Mouse (Mus musculus) gastrocnemius, adult 18-20 months (tissue): ENCODE data around the gene D11Wsu47e. TPM values are rescaled to one million over a fixed set of nuclear protein-coding genes. Genes with fewer than 3 reads are reported as not detected.
"Not testable (repeated sequence)": the region's sequence is repeated elsewhere in the genome, so short reads cannot be mapped to it uniquely, and the experiment has no call there.

Experiments
- DNase-seq: peaks from one replicate; pipeline ENCODE4 v3.0.0; 2021; ENCODE audit warnings: low spot score
- long read RNA-seq, 2 experiments: library from polyadenylated mRNA; stranded (forward); transcript quantifications; one replicate each; pipeline ENCODE4 v2.0.0; 2021
- total RNA-seq, 2 experiments: library from RNA; stranded (reverse); gene quantifications; 2 replicates each; pipeline ENCODE4 v1.2.3; 2021

Gene D11Wsu47e
- total RNA-seq: 1 to 10 TPM; 3.2 to 6.6 TPM
- long read RNA-seq, experiment 1, transcript D11Wsu47e-202 (5 exons, 2,062 nt): major isoform, 7 of 13 reads
- long read RNA-seq, experiment 1, partial matches to known transcripts: 0 of 13 reads
- long read RNA-seq, experiment 1, other reads (novel, unspliced or antisense): 5 of 13 reads
- long read RNA-seq, experiment 2, transcript D11Wsu47e-202 (5 exons, 2,062 nt): major isoform, 6 of 8 reads
- long read RNA-seq, experiment 2, partial matches to known transcripts: 0 of 8 reads
- long read RNA-seq, experiment 2, other reads (novel, unspliced or antisense): 2 of 8 reads

DNA sequence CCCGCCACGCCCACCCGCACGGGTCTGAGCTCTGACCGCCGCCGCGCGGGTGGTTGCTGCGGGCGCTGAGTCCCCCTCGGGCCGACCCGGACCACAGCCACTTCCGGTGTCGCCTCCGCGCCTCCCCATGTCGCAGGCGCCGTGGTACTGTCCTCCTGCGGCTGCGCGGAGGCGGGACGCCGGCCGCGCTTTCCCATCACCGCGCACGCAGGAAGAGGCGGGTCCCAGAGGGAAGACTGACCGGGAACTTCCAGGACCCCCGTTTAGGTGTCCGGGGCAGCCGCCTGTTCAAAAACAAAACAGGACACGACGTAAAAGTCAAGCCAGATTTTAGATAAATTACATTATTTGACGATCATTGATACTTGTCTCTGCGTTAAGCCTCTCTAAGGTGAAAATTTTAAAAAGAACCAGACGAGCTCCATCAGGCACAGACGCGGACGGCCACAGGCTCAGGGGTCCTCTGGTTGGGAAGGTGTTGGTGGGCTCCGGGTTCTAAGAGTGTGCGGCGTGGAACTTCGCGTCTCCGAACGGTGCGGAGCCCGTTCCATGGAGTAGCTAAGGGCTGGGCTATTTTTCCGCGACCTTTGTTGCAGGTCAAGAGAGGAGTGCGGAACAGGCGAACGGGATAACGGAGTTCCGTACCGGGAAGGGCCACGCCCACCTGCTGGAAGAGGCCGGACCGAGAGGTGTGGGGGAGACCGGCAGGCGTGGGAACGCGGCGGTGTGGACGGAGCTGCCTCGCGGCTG is at the start of gene D11Wsu47e, which contains the start of gene Fam104a:
Gene D11Wsu47e, plus strand, starts transcription at position 456 of the 750 bp plus-strand sequence.
Gene Fam104a, minus strand, starts transcription at position 199 of the 750 bp plus-strand sequence.
- DNase-seq: peak; percentile 95

DNA sequence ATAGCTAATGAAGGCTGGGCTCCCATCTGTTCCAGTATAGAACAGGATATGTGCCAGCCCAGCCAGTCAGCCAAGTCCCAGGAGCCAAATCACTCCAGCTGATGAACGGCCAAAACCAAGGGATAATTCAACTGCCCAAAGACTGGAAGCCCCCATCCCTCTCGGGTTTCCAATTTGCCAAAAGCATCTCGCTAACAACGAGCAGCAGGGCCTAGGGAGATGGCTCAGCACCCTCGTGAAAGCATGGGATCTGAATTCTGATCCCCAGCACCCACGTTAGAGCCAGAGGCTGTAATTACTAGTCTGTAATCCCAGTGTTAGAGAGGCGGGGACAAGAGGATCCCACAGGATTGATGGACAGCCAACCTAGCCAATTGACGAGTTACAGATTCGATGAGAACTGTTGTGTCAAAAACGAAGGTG is 49.5 kb upstream of the D11Wsu47e start:
- no peak for DNase-seq

GRCm38 (mm10) chr11:113638680-113639079 is 45.5 kb upstream of the D11Wsu47e start:
- no peak for DNase-seq

- no peak for DNase-seq
Observed at GRCm38 (mm10) chr11:113645181-113645580, 39.0 kb upstream of the D11Wsu47e start.

DNA sequence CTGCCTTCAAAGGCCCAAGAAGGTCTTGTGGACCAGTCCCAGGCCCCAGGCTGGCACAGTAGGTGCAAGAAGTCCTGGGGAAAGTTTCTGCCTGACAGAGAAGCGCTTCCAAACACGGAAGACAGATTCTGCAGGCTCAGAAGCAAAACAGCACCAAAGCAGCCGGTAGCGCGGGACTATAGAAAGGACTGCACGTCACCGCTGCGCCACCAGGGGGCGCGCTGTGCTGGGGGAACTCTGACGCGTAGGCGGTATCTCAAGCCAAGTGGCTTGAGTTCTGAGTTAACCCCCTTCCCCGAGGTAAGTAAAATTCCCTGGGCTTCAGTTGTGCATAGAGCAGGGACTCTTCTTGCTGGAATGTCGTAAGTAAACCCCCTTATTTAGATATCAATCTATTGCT is 36.1 kb upstream of the D11Wsu47e start:
- DNase-seq: peak; percentile 75

DNA sequence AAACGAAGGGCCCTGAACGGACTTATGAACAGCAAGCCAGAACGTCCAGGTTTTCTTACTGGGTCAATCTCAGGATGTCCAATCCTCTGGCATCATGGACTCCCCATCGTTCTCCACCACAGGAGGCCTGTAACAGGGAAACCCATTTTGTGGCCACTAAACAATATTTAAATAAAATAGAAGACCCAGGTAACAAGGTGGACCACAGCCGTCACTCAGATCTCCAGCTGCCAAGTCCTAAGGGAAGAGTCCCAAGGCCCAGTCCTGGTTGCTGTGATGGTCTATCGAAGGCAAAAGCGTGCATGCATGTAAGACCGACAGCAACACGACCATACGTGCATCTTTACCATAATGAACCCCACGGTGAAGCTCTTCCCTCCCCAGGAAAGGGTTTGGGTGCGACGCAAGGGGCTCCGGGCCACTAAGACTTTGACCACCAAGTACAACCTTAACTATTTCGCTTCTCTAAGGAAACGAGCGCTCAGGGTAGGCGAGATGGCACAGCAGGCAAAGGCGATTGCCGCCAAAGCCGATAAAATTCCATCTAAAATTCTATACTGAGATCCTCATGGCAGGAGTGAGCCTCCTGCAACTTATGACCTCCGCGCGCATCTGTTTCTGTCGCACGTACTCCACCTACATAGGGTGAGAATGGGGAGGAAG is 35.4 kb upstream of the D11Wsu47e start, which contains the start of gene Cog1:
Gene Cog1, plus strand, starts transcription at position 480 of the 663 bp plus-strand sequence.
- no peak for DNase-seq

- DNase-seq: peak; percentile 52
Observed at GRCm38 (mm10) chr11:113649353-113650210, 34.6 kb upstream of the D11Wsu47e start, which contains the start of gene Slc39a11. Slc39a11 (minus strand) TSS chr11:113650079.

DNA sequence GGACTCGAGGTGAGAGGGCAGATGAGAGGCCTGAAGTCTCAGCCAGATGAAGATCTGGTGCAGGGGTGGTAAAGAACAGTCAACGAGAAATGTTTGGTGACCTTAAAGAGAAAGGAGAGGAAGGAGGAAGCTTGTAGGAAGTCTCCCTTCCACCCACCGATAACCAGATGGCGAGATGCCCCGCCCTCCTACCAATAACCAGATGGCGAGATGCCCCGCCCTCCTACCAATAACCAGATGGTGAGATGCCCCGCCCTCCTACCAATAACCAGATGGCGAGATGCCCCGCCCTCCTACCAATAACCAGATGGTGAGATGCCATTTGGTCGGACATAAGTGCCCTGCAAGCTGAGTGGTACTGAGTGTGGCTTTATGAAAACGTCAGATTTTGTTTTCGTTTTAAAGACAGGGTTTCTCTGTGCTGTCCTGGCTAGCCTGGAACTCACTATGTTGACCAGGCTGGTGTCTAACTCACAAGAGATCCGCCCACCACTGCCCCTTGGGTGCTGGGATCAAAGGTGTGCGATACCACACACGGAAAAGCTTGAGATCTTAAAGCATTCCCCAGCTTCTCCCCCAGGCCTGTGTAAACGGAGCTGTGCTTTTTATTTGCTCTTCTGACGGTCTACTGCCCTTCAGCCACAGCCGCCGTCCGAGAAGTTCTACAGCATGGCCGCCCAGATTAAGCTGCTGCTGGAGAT is 32.9 kb upstream of the D11Wsu47e start:
- DNase-seq: no peak

- no peak for DNase-seq
Observed at GRCm38 (mm10) chr11:113651907-113652273, 32.3 kb upstream of the D11Wsu47e start.

- no peak for DNase-seq
Observed at GRCm38 (mm10) chr11:113652516-113652915, 31.7 kb upstream of the D11Wsu47e start.

GRCm38 (mm10) chr11:113654105-113654504 is 30.1 kb upstream of the D11Wsu47e start:
- no peak for DNase-seq

DNA sequence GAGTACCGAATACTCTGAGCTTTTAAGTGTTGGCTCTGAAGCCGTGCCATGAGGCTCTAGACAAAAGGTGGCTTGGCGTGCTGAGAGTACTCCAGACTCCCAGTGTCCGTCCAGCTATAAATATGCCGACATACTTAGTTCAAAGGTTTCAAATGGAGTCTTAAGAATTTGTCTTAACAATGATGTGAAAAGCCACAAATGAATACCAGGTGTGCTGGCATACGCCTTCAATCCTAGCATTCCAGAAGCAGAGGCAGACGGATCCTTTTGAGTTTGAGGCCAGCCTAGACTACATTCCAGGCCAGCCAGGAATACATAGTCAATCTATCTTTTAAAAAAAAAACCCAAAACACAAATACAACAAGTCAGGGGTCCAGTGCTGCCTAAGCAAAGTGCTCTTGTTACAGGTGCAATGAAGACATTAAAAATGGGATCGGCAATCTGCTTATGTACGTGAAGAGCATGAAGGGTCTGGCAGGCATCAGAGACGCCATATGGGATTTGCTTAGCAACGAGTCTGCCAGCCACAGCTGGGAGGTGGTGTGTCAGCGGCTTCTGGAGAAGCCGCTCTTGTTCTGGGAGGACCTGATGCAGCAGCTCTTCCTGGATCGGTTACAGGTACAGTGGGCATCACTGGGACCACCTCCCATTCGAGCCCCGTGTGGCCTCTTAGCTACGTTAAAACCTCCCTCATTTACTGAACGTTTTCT is 29.5 kb upstream of the D11Wsu47e start:
- DNase-seq: no peak

DNA sequence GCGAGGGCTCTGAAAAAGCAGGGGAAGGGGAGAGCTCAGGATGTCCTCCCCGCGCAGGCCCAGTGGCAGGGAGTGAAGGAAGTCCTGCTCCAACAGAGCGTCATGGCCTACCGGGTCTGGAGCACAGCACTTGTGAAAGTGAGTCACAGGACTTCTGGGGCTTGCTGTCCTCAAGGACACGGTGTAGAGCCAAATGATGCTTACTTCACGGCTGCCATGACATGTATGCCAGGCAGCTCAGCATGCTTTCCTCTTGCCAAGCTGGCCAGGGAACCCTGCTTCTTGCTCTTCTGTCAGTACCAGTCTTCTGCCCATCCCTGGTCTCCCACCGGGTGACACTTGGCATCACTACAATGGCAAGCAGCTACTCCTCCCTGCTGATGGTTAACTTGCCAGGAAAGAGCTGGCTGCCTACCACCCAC is 27.7 kb upstream of the D11Wsu47e start:
- no peak for DNase-seq

DNA sequence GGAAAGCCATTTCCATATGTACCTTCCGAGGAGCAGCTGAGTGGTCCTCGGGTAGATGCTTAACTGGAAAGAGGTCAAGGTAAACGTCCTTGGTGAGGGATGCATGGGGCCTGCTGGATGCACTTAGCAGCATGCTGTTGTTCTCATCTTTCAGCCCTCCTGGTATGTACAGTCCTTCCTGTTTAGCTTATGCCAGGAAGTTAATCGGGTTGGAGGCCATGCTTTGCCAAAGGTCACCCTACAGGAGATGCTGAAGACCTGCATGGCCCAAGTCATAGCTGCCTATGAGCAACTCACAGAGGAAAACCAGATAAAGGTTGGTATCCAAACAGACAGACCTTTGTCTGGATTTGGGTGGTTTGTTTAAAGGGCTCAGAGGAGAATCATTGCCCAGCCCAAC is 27.0 kb upstream of the D11Wsu47e start:
- no peak for DNase-seq

DNA sequence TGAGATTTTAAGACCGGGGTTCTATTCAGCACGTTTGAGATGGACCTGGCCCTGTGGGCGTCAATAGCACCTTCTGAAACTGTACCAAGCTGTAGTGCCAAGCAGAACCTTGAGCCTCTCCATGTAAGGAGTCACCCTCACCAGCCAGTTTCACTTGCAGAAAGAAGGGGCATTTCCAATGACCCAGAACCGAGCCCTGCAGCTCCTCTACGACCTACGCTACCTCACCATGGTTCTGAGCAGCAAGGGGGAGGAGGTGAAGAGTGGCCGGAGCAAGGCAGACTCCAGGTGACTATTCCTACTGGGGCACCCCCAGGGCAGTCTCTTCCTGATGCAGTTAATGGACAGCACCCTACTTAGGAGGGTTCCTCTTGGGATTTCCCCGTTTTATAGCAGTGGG is 25.9 kb upstream of the D11Wsu47e start:
- no peak for DNase-seq

DNA sequence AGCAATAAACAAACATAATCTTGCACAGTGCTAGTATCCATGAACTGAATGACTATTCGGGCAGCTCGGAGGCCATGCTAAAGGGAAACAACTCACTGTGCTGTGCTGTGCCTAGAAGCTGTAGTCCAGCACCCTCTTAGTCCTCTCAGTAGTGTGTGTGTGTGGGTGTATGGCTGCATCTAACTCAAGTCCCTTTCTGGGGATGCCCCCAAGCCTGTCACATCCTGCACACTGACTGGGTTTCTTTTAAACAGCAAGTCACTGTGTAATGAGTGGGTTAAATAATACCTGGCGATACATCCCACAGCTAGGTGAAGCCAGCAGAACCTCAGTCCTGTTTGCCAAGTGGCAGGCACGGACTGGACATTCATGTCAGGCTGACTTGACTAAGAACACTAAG is 25.4 kb upstream of the D11Wsu47e start:
- no peak for DNase-seq

- not testable (repeated sequence) for DNase-seq
Observed at GRCm38 (mm10) chr11:113660213-113660612, 24.0 kb upstream of the D11Wsu47e start.

DNA sequence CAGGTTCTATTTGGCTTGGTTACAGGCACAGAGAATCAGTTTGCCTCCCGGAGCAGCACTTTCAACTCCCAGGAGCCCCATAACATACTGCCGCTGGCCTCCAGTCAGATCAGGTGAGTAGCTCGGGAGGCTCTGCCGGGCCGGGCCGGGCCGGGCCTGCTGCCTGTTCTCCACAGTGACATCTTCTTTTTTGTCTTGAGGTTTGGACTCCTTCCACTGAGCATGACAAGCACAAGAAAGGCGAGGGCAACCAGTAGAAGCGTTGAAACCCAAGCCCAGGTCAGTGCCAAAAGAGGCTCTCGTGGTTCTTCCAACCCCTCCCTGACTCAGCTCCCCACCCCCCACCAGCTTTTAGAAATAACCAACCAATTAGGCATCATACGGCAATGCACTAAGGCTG is 23.3 kb upstream of the D11Wsu47e start:
- peak; percentile 45 for DNase-seq

DNA sequence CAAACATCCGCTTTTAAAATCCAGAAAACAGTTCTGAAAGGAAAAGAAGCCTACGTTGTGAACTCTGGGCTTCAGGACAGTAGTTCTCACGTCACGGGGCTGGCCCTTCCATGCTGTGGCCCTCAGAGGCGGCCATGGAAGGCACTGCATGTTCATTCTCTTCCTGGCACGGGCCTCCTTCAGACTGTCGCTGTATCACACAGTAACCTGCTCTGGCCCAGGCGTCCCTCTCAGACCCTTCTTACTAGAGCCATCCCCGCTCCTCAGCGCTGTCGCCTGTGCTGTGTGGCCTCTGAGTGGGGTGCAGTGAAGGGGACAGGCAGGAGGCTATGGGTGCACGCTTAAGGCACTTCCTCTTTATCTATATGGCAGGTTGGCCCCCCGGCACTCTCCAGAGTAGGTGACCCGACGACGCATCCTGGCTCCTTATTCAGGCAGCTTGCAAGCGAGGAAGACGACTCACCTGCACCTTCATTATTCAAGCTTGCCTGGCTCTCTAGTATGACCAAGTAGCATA is 22.3 kb upstream of the D11Wsu47e start:
- no peak for DNase-seq

GRCm38 (mm10) chr11:113664279-113664678 is 19.9 kb upstream of the D11Wsu47e start:
- DNase-seq: no peak
